Mouse (Mus musculus) neutrophil, adult 65 days (primary cell): ENCODE data around the gene Akap17b. TPM values are rescaled to one million over a fixed set of nuclear protein-coding genes. Genes with fewer than 3 reads are reported as not detected.

Experiments
- total RNA-seq: library from RNA; stranded (reverse); gene quantifications from 2 replicates; pipeline ENCODE4 v1.2.4, GENCODE M21; 2023

The Akap17b gene
- total RNA-seq, result 0.28 and 0.29 TPM in 2 replicates

DNA sequence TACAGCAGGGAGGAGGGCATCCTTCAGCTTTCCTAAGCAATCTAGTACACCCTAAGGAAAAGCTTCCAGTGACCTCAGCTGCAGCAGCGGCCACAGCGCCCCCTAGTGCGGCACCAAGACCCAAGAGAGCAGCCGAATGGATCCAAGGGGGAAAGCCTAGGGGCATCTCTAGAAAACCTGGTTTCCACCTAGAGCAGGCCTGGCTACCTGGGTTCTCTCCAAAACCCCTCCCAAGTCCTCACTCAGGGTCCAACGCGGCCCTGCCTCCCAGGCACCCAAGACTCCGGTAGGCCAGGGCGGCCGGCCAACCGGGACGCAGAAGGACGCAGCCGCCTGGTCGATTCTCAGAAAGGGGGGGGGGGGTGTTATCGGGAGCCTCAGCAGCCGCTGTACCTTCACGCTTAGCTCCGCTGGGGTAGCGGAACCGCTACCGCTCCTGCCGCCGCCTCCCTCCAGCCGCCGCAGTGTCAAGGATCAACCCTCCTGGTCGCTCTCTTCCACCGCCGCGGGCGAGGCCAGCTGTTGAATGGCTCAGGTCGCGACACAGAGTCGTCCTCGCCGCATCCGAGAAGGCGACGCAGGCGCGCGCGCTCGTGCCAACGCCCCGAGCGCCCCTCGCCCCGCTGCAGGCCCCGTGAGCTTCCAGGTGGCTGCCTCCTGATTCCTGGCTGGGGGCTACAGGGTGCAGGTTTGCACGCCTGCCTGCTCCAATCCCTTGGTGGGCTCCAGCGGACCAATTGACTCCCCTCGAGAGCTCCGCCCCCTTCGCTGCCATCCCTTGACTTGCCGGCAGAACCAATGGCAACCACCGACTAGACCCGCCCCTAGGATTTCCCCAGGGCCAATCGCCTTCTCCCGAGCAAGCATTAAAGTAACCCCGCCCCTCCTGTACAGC, at the start of gene Akap17b:
Gene Akap17b (minus strand): TSS at position 739 of the 895 bp plus-strand sequence.

DNA sequence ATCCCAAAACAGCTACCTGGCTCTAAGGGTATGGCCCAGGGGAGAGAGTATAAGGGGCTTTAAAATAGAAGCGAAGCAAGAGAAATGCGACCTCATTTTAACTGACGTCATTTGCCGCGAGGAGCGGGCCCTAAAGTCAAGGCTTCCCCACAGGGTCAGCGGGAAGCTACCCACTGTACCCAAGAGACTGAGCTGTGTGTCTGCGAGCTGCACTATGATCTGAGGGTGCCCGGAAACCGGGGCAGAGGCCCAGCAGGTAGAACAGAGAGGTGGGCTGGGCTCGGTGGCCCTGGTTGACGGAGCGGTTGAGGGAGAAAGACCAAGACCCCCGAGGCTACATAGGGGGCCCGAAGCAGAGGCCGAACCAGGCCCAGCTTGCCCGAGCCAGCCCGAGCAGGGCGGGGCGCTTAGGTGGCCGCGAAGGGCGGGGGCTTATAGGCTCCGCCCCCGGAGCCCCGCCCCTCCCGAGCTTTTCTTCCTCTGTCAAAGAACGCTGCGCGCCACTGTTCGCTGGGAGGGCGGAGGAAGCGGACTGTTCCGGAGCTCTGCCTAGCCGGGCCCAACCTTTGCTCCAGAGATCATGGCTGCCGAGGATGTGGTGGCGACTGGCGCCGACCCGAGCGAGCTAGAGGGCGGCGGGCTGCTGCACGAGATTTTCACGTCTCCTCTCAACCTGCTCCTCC, 47.3 kb downstream of the Akap17b start, which contains the start of gene Pgrmc1:
Gene Pgrmc1 (plus strand): TSS at position 500 of the 683 bp plus-strand sequence.

Other genes starting within 250 kb of the Akap17b start
- gene Gm6268, start 244.1 kb downstream of the Akap17b start, total RNA-seq, result not detected in 2 replicates
- not detected in 2 replicates for gene Gm14569, start 153.6 kb downstream of the Akap17b start, total RNA-seq
- gene Pgrmc1, start 47.2 kb downstream of the Akap17b start, total RNA-seq, result 15.5 and 16.2 TPM in 2 replicates
- 1.1 and 1.5 TPM in 2 replicates for gene Slc25a43, start 98.3 kb upstream of the Akap17b start, total RNA-seq
- 239 and 251 TPM in 2 replicates for gene Slc25a5, start 150.3 kb upstream of the Akap17b start, total RNA-seq
- 71.2 and 75.9 TPM in 2 replicates for gene Ube2a, start 228.5 kb upstream of the Akap17b start, total RNA-seq
- 36.0 and 53.1 TPM in 2 replicates for gene C330007P06Rik, start 228.7 kb upstream of the Akap17b start, total RNA-seq